Mouse (Mus musculus) hindbrain, postnatal 0 days (tissue): ENCODE measurements at regions not wholly inside any gene's neighbourhood (a gene's known extent, or its start where the extent isn't known, plus 50 kb on each side); places are given as distances from the start of the nearest gene placed in this dataset.

Source experiments
- ATAC-seq: fragments of 200-750 bp; cut with Nextera tagmentation; 2 replicates; pipeline ENCODE4 v1.8.0; 2017; ENCODE audit warnings: mild to moderate bottlenecking, moderate TSS enrichment, moderate library complexity
- DNase-seq: peaks from one replicate; pipeline ENCODE4 v3.0.0-alpha.2; 2015; ENCODE audit warnings: low spot score
- H3K27ac ChIP-seq: fragments of 300-500 bp; sonication (generic); 2 replicates; pipeline ENCODE4 v1.5.1; 2014; ENCODE audit warnings: mild to moderate bottlenecking
- H3K27me3 ChIP-seq: fragments of 300-500 bp; sonication (generic); 2 replicates; pipeline ENCODE4 v1.6.1; 2014; ENCODE audit warnings: low read length, mixed read lengths; ENCODE audit not compliant: insufficient read depth
- H3K36me3 ChIP-seq: fragments of 300-500 bp; sonication (generic); 2 replicates; pipeline ENCODE4 v1.6.1; 2014; ENCODE audit warnings: low read length, mixed read lengths; ENCODE audit not compliant: insufficient read depth
- H3K4me1 ChIP-seq: fragments of 300-500 bp; sonication (generic); 2 replicates; pipeline ENCODE4 v1.6.1; 2014; ENCODE audit warnings: antibody characterized with exemption, low read length, mixed read lengths; ENCODE audit not compliant: insufficient read depth
- H3K4me2 ChIP-seq: fragments of 300-500 bp; sonication (generic); 2 replicates; pipeline ENCODE4 v1.6.1; 2014; ENCODE audit warnings: low read depth, mild to moderate bottlenecking, low read length, moderate library complexity, mixed read lengths
- H3K4me3 ChIP-seq: fragments of 300-500 bp; sonication (generic); 2 replicates; pipeline ENCODE4 v1.5.1; 2014; ENCODE audit warnings: low read length
- H3K9ac ChIP-seq: fragments of 300-500 bp; sonication (generic); replicated peaks from 2 replicates; pipeline ENCODE4 v1.6.1; 2014; ENCODE audit warnings: mild to moderate bottlenecking, low read length, moderate library complexity, mixed read lengths
- H3K9me3 ChIP-seq: fragments of 300-500 bp; sonication (generic); 2 replicates; pipeline ENCODE4 v1.6.1; 2016; ENCODE audit warnings: low read length, mixed read lengths
- CTCF ChIP-seq: IDR thresholded peaks from 2 replicates; pipeline ENCODE4 v1.5.1; 2016; ENCODE audit warnings: antibody characterized with exemption, control low read depth, low read depth
- WGBS: fragments of 180-500 bp; shearing (Covaris S2); extraction: QIAGEN DNeasy Blood & Tissue Kit; methylation state at CpG from one replicate; pipeline ENCODE4 v1.1.7; 2014; 5-methylcytosine and 5-hydroxymethylcytosine counted together

DNA sequence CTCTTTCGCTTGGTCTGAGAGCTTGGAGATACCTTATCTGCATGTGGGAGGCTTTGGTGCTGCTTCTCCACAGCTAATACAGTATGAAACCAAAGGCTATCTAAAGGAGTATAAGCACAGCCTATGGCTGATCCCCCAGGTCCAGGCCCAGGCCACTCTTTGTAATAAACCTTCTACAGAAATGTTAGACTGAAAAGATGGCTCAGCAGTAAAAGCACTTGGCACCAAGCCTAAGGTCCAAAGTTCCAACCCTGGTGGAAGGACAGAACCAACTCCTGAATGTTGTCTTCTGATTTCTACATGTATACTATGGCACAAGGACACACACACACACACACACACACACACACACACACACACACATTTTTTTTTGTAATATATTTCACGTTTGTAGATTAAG lies 1397.2 kb upstream of the Cntnap5a start:
- Histone ChIP-seq H3K27ac (no peak overlapping the region), H3K9me3 (no peaks in the 10 kb centered on the region), H3K27me3 (no peaks in the 10 kb centered on the region), H3K9ac (no peak overlapping the region), H3K4me2 (no peak overlapping the region), H3K4me1 (no peaks in the 10 kb centered on the region), H3K36me3 (no peaks in the 10 kb centered on the region), H3K4me3 (no peak overlapping the region)
- no peak for ATAC-seq
- 91% methylated on average over 2 of the region's 2 CpGs for WGBS
- DNase-seq, result no peak
- TF ChIP-seq CTCF, result no peak

DNA sequence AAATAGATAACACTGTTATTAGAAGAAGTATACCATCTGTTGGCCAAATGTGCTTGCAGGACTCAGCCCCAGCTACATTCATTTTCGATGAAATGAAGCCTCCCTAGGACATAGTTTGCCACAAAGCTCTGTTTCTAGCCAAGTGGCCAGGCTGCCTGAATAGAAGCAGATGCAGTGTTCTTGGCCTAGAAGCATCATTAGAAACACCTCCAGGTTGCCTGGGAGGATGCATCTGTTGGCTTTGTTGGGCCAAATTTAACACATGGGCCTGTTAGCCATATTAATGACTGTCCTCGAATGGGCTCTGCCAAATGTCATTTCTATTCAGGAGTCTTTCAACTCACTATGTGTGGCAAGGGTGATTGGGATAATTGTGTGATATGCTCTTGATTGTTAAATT lies 1354.0 kb upstream of the Cntnap5a start:
- ATAC-seq (peak; percentile 86), DNase-seq (peak; percentile 78)
- H3K4me1 ChIP-seq, result no peaks in the 10 kb centered on the region
- no peak for TF ChIP-seq CTCF
- no peak overlapping the region for H3K4me3 ChIP-seq
- H3K36me3 ChIP-seq, result no peaks in the 10 kb centered on the region
- H3K9me3 ChIP-seq, result no peaks in the 10 kb centered on the region
- H3K27me3 ChIP-seq, result no peaks in the 10 kb centered on the region
- H3K4me2 ChIP-seq, result no peak overlapping the region
- no peak overlapping the region for H3K9ac ChIP-seq
- H3K27ac ChIP-seq, result no peak overlapping the region
- WGBS, result 42% methylated on average over 2 of the region's 2 CpGs

DNA sequence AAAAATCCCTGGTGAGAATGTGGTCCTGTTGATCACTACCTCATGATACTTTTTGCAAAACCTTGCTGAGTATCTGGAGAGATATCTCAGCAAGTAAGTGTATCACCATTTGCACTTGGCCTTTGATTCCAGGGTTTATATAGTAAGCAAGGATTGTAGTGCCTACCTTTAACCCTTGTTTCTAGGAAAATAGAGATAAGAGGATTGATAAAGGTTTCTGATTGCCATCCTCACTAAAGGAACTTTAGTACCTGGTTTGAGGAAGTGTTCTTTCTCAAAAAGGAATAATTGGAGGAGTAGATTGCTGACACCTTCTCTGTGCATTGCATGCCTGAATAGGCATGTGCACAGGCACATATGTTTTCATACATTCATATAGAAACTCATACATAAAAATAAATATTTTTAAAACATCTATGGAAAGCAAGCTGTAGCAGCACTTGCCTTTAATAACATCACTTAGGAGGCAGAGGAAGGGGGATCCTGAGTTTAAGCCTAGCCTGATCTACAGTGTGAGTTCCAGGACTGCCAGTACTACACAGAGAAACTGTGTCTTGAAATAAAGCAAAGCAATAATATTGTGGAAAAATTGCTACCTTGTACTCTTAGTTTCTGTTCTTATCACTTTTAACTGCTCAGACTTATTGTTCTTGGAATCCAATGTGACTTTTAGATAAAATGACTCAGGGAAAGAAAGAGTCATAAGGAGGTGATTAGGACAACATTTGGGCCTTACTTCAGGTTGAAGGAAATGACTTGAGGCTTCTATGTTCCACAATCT lies 1326.2 kb upstream of the Cntnap5a start:
- TF ChIP-seq CTCF, result no peak
- Histone ChIP-seq H3K4me1 (no peaks in the 10 kb centered on the region), H3K4me3 (no peak overlapping the region), H3K27me3 (no peaks in the 10 kb centered on the region), H3K9ac (no peak overlapping the region), H3K4me2 (no peak overlapping the region), H3K36me3 (no peaks in the 10 kb centered on the region), H3K9me3 (no peaks in the 10 kb centered on the region), H3K27ac (no peak overlapping the region)
- no peak for ATAC-seq
- no peak for DNase-seq

DNA sequence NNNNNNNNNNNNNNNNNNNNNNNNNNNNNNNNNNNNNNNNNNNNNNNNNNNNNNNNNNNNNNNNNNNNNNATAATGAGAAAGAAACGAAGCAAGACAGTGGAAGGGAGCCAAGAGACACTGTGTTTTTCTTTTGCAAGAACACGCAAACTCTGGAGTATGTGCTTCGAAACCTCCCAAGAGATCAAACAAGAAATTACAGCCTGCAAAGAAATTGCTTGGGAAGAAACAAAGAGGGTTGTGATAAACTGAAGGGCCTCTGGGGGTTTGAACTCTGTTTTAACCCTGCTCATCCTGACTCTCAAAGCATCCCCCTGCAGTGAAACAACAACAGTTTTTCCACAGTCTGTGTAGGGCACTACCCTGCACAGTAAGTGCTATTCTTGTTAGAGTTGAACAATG lies 1292.5 kb upstream of the Cntnap5a start:
- Histone ChIP-seq H3K36me3 (no peaks in the 10 kb centered on the region), H3K9ac (no peak overlapping the region), H3K9me3 (no peaks in the 10 kb centered on the region), H3K27ac (no peak overlapping the region), H3K4me2 (no peak overlapping the region), H3K4me3 (no peak overlapping the region), H3K27me3 (no peaks in the 10 kb centered on the region), H3K4me1 (no peaks in the 10 kb centered on the region)
- peak; percentile 11 for DNase-seq
- 48% methylated on average over 3 of the region's 3 CpGs for WGBS
- no peak for ATAC-seq
- TF ChIP-seq CTCF, result no peak
